Mouse (Mus musculus) liver, embryonic 14.5 days (tissue): ENCODE measurements around the gene Taok1. TPM values are rescaled to one million over a fixed set of nuclear protein-coding genes. Genes with fewer than 3 reads are reported as not detected.

Experiments
- ATAC-seq: fragments of 200-750 bp; cut with Nextera tagmentation; 2 replicates; pipeline ENCODE4 v1.8.0; 2017; ENCODE audit warnings: moderate number of reproducible peaks, mild to moderate bottlenecking, moderate library complexity; ENCODE audit not compliant: insufficient read depth
- DNase-seq, 3 experiments: peaks; one replicate each; pipeline ENCODE4 v3.0.0-alpha.2; 2012 to 2013; ENCODE audit warnings: low read depth in 3 of 3, low spot score in 3 of 3
- H3K27ac ChIP-seq: fragments of 300-500 bp; sonication (generic); 2 replicates; pipeline ENCODE4 v1.5.1; 2014; ENCODE audit warnings: moderate library complexity, mild to moderate bottlenecking, control low read depth, inconsistent platforms
- H3K27me3 ChIP-seq: fragments of 300-500 bp; sonication (generic); 2 replicates; pipeline ENCODE4 v1.6.1; 2014; ENCODE audit warnings: mild to moderate bottlenecking, low read length, moderate library complexity; ENCODE audit not compliant: control insufficient read depth, insufficient read depth
- H3K36me3 ChIP-seq: fragments of 300-500 bp; sonication (generic); replicated peaks from 2 replicates; pipeline ENCODE4 v1.6.1; 2014; ENCODE audit warnings: low read depth; ENCODE audit not compliant: control insufficient read depth, insufficient read depth
- H3K4me1 ChIP-seq, 2 experiments: fragments of 200-500 bp in 1 of 2; fragments of 300-500 bp in 1 of 2; sonication (generic) in 1 of 2; replicated peaks; 2 replicates each; pipeline ENCODE4 v1.6.1; 2012 to 2014; ENCODE audit warnings: antibody characterized with exemption in 1 of 2, inconsistent platforms in 1 of 2, low read length in 1 of 2; ENCODE audit not compliant: control insufficient read depth in 2 of 2, insufficient read depth in 2 of 2
- H3K4me2 ChIP-seq: fragments of 300-500 bp; sonication (generic); 2 replicates; pipeline ENCODE4 v1.6.1; 2014; ENCODE audit warnings: low read depth, mild to moderate bottlenecking, control low read depth, moderate library complexity
- H3K4me3 ChIP-seq, 2 experiments: fragments of 200-500 bp in 1 of 2; fragments of 300-500 bp in 1 of 2; sonication (generic) in 1 of 2; 2 replicates each; pipeline ENCODE4 v1.5.1; 2012 to 2014; ENCODE audit warnings: low read depth in 2 of 2, low read length in 2 of 2, mild to moderate bottlenecking in 2 of 2, control low read depth in 1 of 2, inconsistent platforms in 1 of 2, moderate library complexity in 1 of 2; ENCODE audit not compliant: insufficient read depth in 1 of 2
- H3K9ac ChIP-seq: fragments of 300-500 bp; sonication (generic); replicated peaks from 2 replicates; pipeline ENCODE4 v1.6.1; 2014; ENCODE audit warnings: mild to moderate bottlenecking, control low read depth, moderate library complexity
- H3K9me3 ChIP-seq: fragments of 300-500 bp; sonication (generic); 2 replicates; pipeline ENCODE4 v1.6.1; 2016; ENCODE audit warnings: low read length, mixed read lengths; ENCODE audit not compliant: control insufficient read depth
- CTCF ChIP-seq: IDR thresholded peaks from 2 replicates; pipeline ENCODE4 v1.5.1; 2016; ENCODE audit warnings: antibody characterized with exemption, low read depth, control low read depth
- EP300 ChIP-seq: IDR thresholded peaks from 2 replicates; pipeline ENCODE4 v1.6.1; 2016; ENCODE audit warnings: antibody characterized with exemption, low read depth
- WGBS: fragments of 180-500 bp; shearing (Covaris S2); extraction: QIAGEN DNeasy Blood & Tissue Kit; methylation state at CpG from one replicate; pipeline ENCODE4 v1.1.7; 2014; ENCODE audit not compliant: insufficient replicate concordance; 5-methylcytosine and 5-hydroxymethylcytosine counted together
- polyA plus RNA-seq, 2 experiments: library from polyadenylated mRNA; depleted of rRNA in 1 of 2; stranded (reverse) in 1 of 2; unstranded in 1 of 2; fragments of >200 nt; fragmentation: Nextera tagmentation in 1 of 2; extraction: Ambion mirVana in 1 of 2; gene quantifications; 2 replicates each; pipeline versions ENCODE4 v1.2.1 to v1.2.3; 2012 to 2014

Gene Taok1
- polyA plus RNA-seq, 2 experiments: 3.3 to 4.0 TPM

DNA sequence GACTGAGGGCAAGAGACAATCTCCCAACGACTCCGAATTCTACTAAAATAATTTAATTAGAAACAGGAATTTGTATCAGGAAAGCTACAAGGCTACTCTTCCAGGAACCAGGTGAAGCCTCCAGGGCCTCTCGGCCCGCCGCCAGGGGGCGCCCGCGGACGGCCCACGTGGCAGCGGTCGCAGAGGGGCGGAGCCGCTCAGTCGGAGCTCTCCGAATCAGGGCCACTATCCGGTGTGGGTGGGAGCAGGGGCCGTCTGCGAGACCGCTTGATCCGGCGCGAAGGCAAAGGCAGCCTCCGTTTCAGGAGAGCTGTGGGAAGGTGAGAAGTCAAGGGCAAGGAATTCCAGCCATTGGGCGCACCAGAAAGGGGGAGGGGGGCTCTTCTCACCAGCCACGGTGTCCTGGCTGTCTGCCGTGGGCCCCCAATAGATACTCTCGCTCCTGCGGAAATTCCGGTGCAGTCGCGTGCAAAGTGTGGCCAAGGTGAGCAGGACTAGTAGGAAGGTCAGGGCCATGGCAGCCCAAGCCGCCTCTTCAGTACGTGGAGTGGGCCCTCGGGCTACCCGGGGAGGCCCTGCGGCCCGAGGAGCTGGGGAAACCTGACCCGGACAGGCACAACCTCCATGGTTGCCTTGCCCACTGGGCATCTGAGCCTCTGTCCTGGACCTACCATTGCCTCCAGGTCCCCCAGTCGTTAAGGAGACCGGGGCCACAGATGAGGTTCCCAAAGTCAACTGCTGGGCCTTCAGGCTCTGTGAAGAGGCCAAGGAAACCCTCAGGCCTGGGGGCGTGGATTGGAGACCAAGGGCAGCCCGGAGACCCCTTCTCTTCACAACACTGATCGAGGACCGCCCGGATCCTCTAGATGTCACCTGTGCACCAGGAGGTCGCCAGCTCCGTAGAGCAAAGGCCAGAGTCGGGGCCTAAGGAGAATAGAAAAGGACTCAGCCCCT, 99.3 kb downstream of the Taok1 start:
- no peaks in the 10 kb centered on the region for H3K9me3 ChIP-seq
- peak overlapping the region; percentile 68 for H3K4me2 ChIP-seq
- H3K36me3 ChIP-seq: no peaks in the 10 kb centered on the region
- no peak overlapping the region for H3K9ac ChIP-seq
- TF ChIP-seq EP300 (no peak), CTCF (peak; percentile 85)
- H3K4me1 ChIP-seq: peaks cover 3 to 6% of the 10 kb centered on the region in 2 experiments
- DNase-seq (peak; percentile 61 to 62 (median 61)), ATAC-seq (peak; percentile 50; the same call in 1 of the 2 replicates)
- WGBS: 24% methylated on average over 49 of the region's 49 CpGs
- H3K27ac ChIP-seq: no peak overlapping the region
- H3K4me3 ChIP-seq: peak overlapping the region; percentile 18 to 34; a peak in 3 of 4 replicates
- H3K27me3 ChIP-seq: no peaks in the 10 kb centered on the region

DNA sequence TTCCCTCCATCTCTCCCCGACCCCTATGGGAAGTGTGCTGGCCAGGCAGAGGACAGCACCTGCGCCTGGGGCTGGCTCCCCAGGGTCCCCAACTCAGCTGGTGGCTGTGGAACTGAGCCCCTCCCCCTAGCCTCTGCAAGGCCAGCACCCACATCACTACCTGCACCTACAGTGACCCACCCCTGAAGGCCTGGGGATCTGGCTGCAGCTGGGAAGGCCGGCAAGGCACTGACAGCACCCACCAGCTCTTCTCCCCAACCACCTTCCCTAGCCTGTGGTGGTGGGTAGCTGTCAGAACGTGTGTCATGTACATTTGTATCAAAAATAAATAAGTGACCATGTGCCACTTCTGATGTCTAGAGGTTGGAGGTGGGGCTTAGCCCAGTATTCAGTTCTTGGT, 100.2 kb downstream of the Taok1 start:
- TF ChIP-seq CTCF: no peak
- DNase-seq: no peak
- Histone ChIP-seq H3K4me2 (no peak overlapping the region), H3K27ac (no peak overlapping the region), H3K27me3 (no peaks in the 10 kb centered on the region), H3K36me3 (no peaks in the 10 kb centered on the region; the same call in 1 of the 2 replicates), H3K9me3 (no peaks in the 10 kb centered on the region), H3K4me1 (peaks cover under 1 to 3% of the 10 kb centered on the region in 2 experiments), H3K4me3 (no peak overlapping the region), H3K9ac (no peak overlapping the region)
- WGBS: 69% methylated on average over 4 of the region's 4 CpGs
- no peak for ATAC-seq

DNA sequence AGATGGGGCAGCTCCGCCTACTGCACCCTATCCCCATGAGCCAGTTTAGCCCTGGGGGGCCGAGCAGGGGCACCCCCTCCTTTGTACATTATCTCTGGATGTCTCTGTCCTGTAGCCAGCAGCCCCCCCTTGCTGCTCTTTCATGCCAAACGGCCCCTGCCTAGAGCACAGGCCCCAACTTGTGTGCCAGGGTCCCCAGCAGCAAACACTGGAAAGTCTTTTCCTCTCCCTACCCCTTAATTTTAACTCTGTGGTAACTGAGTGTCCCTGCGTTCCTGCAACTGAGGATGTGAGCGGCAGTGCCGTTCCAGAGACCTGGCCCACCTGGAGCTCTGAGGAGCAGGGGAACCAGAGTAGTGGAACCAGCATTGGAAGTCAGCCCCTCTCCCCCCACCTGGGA, 100.7 kb downstream of the Taok1 start:
- H3K27me3 ChIP-seq: no peaks in the 10 kb centered on the region
- WGBS: 76% methylated on average over 6 of the region's 6 CpGs
- no peak overlapping the region for H3K4me3 ChIP-seq
- H3K4me2 ChIP-seq: no peak overlapping the region
- DNase-seq: no peak
- H3K27ac ChIP-seq: no peak overlapping the region
- H3K9me3 ChIP-seq: no peaks in the 10 kb centered on the region
- H3K4me1 ChIP-seq: no peaks in the 10 kb centered on the region; a peak in 2 of 4 replicates
- no peak for TF ChIP-seq CTCF
- TF ChIP-seq EP300: no peak
- no peaks in the 10 kb centered on the region; the same call in 1 of the 2 replicates for H3K36me3 ChIP-seq
- H3K9ac ChIP-seq: no peak overlapping the region
- ATAC-seq: no peak

DNA sequence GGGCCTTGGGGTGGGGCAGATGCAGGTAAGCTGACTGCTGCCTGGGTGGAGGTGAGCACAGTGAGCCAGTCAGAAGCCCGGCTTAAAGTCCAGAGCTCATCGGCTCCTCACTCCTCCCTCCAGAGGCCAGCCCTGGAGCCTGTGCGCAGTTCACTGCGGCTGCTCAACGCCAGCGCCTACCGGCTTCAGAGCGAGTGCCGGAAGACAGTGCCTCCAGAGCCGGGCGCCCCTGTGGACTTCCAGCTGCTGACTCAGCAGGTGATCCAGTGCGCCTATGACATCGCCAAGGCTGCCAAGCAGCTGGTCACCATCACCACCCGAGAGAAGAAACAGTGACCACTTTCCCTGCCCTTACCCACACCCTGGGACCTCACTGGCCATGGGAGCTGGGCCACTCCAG, 101.3 kb downstream of the Taok1 start:
- H3K9ac ChIP-seq: no peak overlapping the region
- H3K4me1 ChIP-seq: no peaks in the 10 kb centered on the region; a peak in 2 of 4 replicates
- H3K9me3 ChIP-seq: no peaks in the 10 kb centered on the region
- no peak for TF ChIP-seq EP300
- no peak for TF ChIP-seq CTCF
- no peak overlapping the region for H3K27ac ChIP-seq
- 86% methylated on average over 14 of the region's 14 CpGs for WGBS
- no peaks in the 10 kb centered on the region; the same call in 1 of the 2 replicates for H3K36me3 ChIP-seq
- no peak overlapping the region for H3K4me3 ChIP-seq
- ATAC-seq (no peak), DNase-seq (no peak)
- no peaks in the 10 kb centered on the region for H3K27me3 ChIP-seq
- H3K4me2 ChIP-seq: no peak overlapping the region

DNA sequence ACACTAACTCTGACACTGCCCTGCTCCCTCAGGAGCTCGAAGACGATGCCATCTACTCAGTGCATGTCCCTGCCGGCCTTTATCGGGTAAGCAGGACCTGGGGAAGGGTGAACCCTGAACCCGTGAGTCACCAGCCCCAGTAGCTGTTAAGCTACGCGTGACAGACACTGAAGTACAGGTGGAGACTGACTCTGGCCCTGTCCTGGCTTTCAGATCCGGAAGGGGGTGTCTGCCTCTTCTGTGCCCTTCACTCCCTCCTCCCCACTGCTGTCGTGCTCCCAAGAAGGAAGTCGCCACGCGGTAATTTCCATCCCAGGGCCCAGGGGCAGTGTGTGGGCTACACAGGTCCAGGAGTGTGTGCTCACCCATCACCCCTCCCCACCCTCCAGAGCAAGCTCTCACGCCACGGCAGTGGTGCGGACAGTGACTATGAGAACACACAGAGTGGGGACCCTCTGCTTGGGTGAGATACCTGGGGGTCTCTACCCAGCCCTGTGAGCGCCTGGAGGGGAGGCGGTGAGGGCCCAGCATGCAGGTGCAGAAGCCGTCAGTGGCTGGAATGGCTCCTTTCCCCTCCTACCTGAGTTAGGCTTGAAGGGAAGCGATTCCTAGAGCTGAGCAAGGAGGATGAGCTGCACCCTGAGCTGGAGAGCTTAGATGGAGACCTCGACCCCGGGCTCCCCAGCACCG, 102.2 kb downstream of the Taok1 start:
- WGBS: 82% methylated on average over 22 of the region's 22 CpGs
- H3K27me3 ChIP-seq: no peaks in the 10 kb centered on the region
- H3K4me3 ChIP-seq: no peak overlapping the region
- no peak overlapping the region for H3K27ac ChIP-seq
- ATAC-seq (no peak), DNase-seq (no peak)
- no peaks in the 10 kb centered on the region; a peak in 2 of 4 replicates for H3K4me1 ChIP-seq
- no peak overlapping the region for H3K4me2 ChIP-seq
- no peaks in the 10 kb centered on the region; the same call in 1 of the 2 replicates for H3K36me3 ChIP-seq
- TF ChIP-seq CTCF (no peak), EP300 (no peak)
- H3K9me3 ChIP-seq: no peaks in the 10 kb centered on the region
- no peak overlapping the region for H3K9ac ChIP-seq
